Mouse (Mus musculus) cortical plate, adult 2 months (tissue): Measurements from ENCODE around the gene Gm20509. TPM values are rescaled to one million over a fixed set of nuclear protein-coding genes. Genes with fewer than 3 reads are reported as not detected.

Source experiments
- H3K27ac ChIP-seq: fragments of 200-500 bp; 2 replicates; pipeline ENCODE4 v1.5.1; 2012; ENCODE audit warnings: low read length, control low read depth, inconsistent platforms; ENCODE audit not compliant: insufficient read depth
- H3K4me1 ChIP-seq: fragments of 200-500 bp; 2 replicates; pipeline ENCODE4 v1.6.1; 2011; ENCODE audit warnings: low read length; ENCODE audit not compliant: control insufficient read depth, insufficient read depth
- H3K4me3 ChIP-seq: fragments of 200-500 bp; 2 replicates; pipeline ENCODE4 v1.5.1; 2011; ENCODE audit warnings: mild to moderate bottlenecking, low read length, control low read depth; ENCODE audit not compliant: insufficient read depth
- CTCF ChIP-seq: fragments of 200-500 bp; IDR thresholded peaks from 2 replicates; pipeline ENCODE4 v1.5.1; 2011; ENCODE audit warnings: mild to moderate bottlenecking, control low read depth, low read length; ENCODE audit not compliant: insufficient read depth; ENCODE audit errors: extremely low read depth
- POLR2A ChIP-seq: fragments of 200-500 bp; IDR thresholded peaks from 2 replicates; pipeline ENCODE4 v1.6.1; 2011; ENCODE audit warnings: mild to moderate bottlenecking, low read length, control low read depth; ENCODE audit not compliant: insufficient read depth; ENCODE audit errors: extremely low read depth
- polyA plus RNA-seq: library from polyadenylated mRNA; depleted of rRNA; stranded (reverse); fragments of >200 nt; gene quantifications from 2 replicates; pipeline ENCODE4 v1.2.3, GENCODE M21; 2012; rRNA removed

Gene Gm20509
- polyA plus RNA-seq, 1 experiment, result not detected

- no peaks in the 10 kb centered on the region for H3K4me1 ChIP-seq
- no peak overlapping the region for H3K27ac ChIP-seq
- TF ChIP-seq CTCF (no peak), POLR2A (no peak)
- H3K4me3 ChIP-seq, result no peak overlapping the region
Measured at GRCm38 (mm10) chr9:73165631-73166030, 63.4 kb downstream of the Gm20509 start.

Other genes starting within 250 kb of the Gm20509 start
- 7.7 and 8.5 TPM in 2 replicates for gene Pygo1, start 176.8 kb upstream of the Gm20509 start, polyA plus RNA-seq
- gene Dyx1c1, start 143.7 kb upstream of the Gm20509 start, polyA plus RNA-seq, result 1.7 and 2.0 TPM in 2 replicates
- gene Gm44503, start 143.6 kb upstream of the Gm20509 start, polyA plus RNA-seq, result not detected in 2 replicates
- 16.6 and 18.3 TPM in 2 replicates for gene Ccpg1os, start 117.1 kb upstream of the Gm20509 start, polyA plus RNA-seq
- 70.8 and 81.8 TPM in 2 replicates for gene Ccpg1, start 117.0 kb upstream of the Gm20509 start, polyA plus RNA-seq
- 17.0 and 20.1 TPM in 2 replicates for gene Pigb, start 62.1 kb upstream of the Gm20509 start, polyA plus RNA-seq
- gene Rab27a, start 57.6 kb upstream of the Gm20509 start, polyA plus RNA-seq, result 2.8 and 3.0 TPM in 2 replicates
- 0.27 and 0.40 TPM in 2 replicates for gene Khdc3, start 634 bp upstream of the Gm20509 start, polyA plus RNA-seq
- 60.9 and 61.2 TPM in 2 replicates for gene Rsl24d1, start 11.0 kb downstream of the Gm20509 start, polyA plus RNA-seq